Mouse (Mus musculus): ENCODE measurements around the gene Srgap1. TPM values are rescaled to one million over a fixed set of nuclear protein-coding genes. Genes with fewer than 3 reads are reported as not detected.

The Srgap1 gene
- total and polyA plus RNA-seq, 2 experiments from 2014 or later = 20.2 to 27.8 TPM

DNA sequence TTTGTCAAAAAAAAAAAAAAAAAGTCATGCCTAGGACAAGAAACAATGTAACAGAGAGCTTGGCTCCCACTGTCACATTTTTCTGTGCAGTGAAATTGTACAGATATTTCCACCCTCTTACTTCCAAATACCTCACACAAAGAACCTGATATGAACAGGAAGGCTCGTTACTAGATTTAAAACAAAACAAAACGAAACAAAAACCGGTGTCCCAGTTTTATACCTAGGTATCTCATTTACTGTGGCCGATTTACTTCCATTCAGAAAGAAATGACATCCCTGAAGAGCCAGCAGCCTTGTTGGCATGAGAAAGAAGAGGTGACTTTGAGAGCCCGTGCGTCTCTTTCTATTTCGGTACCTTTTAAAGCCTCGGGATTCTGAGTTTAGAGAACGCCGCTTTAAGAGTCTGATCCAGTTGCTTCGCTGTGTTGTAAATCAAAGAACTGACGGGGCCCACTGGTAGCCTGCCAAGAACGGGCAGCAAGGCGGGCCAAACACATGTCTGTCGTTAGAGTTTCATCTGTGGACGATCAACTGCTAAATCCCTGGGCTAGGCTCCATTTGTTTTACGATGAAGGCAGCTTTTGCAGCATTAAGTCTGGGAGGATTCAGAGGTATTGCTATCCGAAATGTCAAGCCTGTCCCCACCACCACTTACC, 210.5 kb downstream of the Srgap1 start:
- peak overlapping the region; percentile 31; the same call in 1 of the 2 replicates for H3K9ac ChIP-seq
- TF ChIP-seq CTCF (IDR thresholded peaks at IDR 0.05; ENCODE audit: low read depth) = no peak
- DNase-seq (peak; percentile 86), ATAC-seq (peak; percentile 66)
- peaks cover 10% of the 10 kb centered on the region for H3K4me1 ChIP-seq (ENCODE audit: insufficient read depth)
- peaks cover 15% of the 10 kb centered on the region for H3K36me3 ChIP-seq (ENCODE audit: insufficient read depth)
- H3K27ac ChIP-seq (ENCODE audit: low read depth, low read length) = peak overlapping the region; percentile 82
- H3K4me3 ChIP-seq (ENCODE audit: low read depth, low read length) = peak overlapping the region; percentile 14
- no peaks in the 10 kb centered on the region for H3K9me3 ChIP-seq (ENCODE audit: low read length)
- 20% methylated on average over 18 of the region's 18 CpGs for WGBS
- peak overlapping the region; percentile 38 for H3K4me2 ChIP-seq (ENCODE audit: low read depth)
- H3K27me3 ChIP-seq (ENCODE audit: insufficient read depth, low read length) = no peaks in the 10 kb centered on the region

DNA sequence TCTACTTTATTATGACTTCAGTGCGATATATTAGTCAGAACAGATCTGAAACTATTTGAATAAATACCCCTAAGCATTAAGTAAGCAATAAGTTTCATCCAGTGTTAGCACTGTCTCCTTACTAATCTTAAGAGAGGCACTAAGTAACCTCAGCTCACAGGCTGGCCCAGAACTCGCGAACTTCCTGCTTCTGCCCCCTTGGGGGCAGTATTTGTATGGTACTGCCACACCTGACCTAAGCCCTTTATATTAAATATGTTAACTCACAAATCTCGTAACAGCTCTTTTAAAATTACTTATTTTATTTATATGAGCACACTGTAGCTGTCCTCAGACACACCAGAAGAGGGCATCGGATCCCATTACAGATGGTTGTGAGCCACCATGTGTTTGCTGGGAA, 213.7 kb downstream of the Srgap1 start:
- Histone ChIP-seq H3K36me3 (ENCODE audit: insufficient read depth) (no peaks in the 10 kb centered on the region; the same call in 1 of the 2 replicates), H3K4me2 (ENCODE audit: low read depth) (no peak overlapping the region), H3K27ac (ENCODE audit: low read depth, low read length) (no peak overlapping the region), H3K4me1 (ENCODE audit: insufficient read depth) (peaks cover 10% of the 10 kb centered on the region), H3K9ac (no peak overlapping the region), H3K27me3 (ENCODE audit: insufficient read depth, low read length) (no peaks in the 10 kb centered on the region), H3K4me3 (ENCODE audit: low read depth, low read length) (no peak overlapping the region), H3K9me3 (ENCODE audit: low read length) (no peaks in the 10 kb centered on the region)
- ATAC-seq (no peak), DNase-seq (no peak)
- 0 out of 2 replicates have a peak, but pooled peaks have one; percentile 21 for TF ChIP-seq CTCF (IDR thresholded peaks at IDR 0.05; ENCODE audit: low read depth)
- 88% methylated on average over 5 of the region's 5 CpGs for WGBS

DNA sequence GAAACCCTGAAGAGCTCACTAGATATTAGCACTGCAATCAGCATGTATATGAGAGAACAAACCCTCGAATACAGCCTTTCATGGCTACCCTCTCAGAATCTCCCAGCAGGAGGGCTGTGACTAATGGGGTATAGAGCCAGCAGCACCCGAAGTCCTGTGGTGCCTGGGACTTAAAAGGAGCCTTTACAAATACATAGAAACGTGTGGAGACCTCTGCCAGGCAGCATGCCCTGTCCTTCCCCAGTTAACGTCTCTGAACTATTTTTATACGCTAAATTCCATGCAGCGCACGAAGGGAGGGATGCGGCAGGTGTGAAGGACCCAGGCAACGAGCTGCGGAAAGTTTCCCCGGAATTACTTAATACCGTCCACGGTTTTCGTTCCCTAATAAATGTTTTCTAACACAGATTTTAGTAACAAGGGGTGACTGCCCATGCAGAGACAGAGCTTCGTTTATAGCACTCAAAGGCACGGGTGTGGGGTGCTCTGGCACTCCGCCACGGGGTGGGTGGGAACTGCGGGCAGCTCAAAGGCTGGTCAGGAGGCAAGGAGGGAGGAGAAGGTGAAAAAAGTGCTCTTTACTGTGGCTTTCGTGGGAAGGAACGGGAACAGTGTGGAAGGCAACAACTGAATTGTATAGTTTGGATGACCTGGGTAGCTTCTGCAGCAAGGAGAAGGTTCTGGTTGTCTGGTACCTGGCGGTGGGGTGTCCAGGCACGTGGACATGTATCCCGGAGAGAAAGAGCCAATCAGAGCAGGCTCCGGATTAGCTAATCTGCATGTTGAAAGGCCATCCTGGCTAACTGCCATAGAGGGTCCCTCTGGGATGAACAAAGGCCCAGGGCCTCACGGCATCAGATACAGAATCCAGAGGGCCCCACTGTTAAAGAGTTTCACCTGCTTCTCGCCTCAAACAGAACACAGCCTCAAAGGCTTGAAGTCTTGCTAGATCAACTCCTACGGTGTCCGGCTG, 216.5 kb downstream of the Srgap1 start:
- peak; percentile 14 for DNase-seq
- 32% methylated on average over 29 of the region's 29 CpGs for WGBS
- ATAC-seq = peak; percentile 18
- H3K4me1 ChIP-seq (ENCODE audit: insufficient read depth) = no peaks in the 10 kb centered on the region
- no peaks in the 10 kb centered on the region for H3K9me3 ChIP-seq (ENCODE audit: low read length)
- no peak overlapping the region for H3K9ac ChIP-seq
- no peak overlapping the region for H3K4me3 ChIP-seq (ENCODE audit: low read depth, low read length)
- no peak for TF ChIP-seq CTCF (IDR thresholded peaks at IDR 0.05; ENCODE audit: low read depth)
- H3K4me2 ChIP-seq (ENCODE audit: low read depth) = peak overlapping the region; percentile 4; the same call in 1 of the 2 replicates
- peaks cover 2% of the 10 kb centered on the region; the same call in 1 of the 2 replicates for H3K36me3 ChIP-seq (ENCODE audit: insufficient read depth)
- no peak overlapping the region for H3K27ac ChIP-seq (ENCODE audit: low read depth, low read length)
- no peaks in the 10 kb centered on the region for H3K27me3 ChIP-seq (ENCODE audit: insufficient read depth, low read length)

DNA sequence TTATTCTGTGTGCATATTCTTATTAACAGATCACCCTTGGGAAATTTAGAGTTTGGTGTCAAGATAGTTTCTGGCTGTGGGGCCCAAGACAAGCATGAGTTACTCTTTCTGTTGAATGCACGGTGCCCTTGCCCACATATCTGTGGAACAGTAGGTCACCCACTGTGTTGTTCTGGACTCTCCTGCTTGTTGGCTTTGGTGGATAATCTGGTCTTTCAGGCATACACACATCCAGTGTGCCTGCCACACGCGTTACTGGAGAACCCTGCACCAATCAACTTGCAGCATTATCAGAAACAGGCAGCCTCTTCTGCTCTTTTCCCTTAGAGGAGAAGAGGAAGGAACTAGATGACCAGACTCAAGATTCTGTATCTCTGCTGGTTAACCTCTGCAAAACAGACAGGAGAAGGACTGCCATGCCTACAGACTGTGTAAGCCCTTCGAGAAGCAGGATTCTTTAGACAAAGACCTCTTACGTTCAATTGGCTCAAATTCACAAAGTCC, 217.3 kb downstream of the Srgap1 start:
- H3K4me2 ChIP-seq (ENCODE audit: low read depth) = no peak overlapping the region
- 45% methylated on average over 5 of the region's 5 CpGs for WGBS
- peaks cover 10% of the 10 kb centered on the region for H3K36me3 ChIP-seq (ENCODE audit: insufficient read depth)
- no peak overlapping the region for H3K27ac ChIP-seq (ENCODE audit: low read depth, low read length)
- H3K4me3 ChIP-seq (ENCODE audit: low read depth, low read length) = no peak overlapping the region
- no peaks in the 10 kb centered on the region for H3K9me3 ChIP-seq (ENCODE audit: low read length)
- TF ChIP-seq CTCF (IDR thresholded peaks at IDR 0.05; ENCODE audit: low read depth) = no peak
- H3K27me3 ChIP-seq (ENCODE audit: insufficient read depth, low read length) = no peaks in the 10 kb centered on the region
- no peaks in the 10 kb centered on the region for H3K4me1 ChIP-seq (ENCODE audit: insufficient read depth)
- DNase-seq (no peak), ATAC-seq (no peak)
- H3K9ac ChIP-seq = no peak overlapping the region

DNA sequence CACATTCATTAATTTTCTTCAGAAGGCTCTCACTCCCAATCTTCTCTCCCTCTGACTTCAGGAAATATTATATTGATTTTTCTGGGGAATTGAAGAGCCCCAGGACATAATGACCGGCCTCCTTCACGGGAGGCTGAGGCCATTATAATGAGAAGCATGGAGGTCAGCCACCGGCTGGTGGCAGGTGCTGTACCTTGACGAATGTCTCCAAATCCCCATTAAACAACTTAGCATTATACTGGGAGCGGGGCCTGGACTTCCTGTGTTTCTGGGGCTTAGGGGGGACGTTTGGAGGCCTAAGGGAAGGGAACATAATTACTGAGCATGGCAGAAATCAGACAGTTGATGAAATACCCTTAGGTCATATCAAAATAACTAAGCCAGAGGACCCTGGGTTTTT, 218.1 kb downstream of the Srgap1 start:
- Histone ChIP-seq H3K9ac (no peak overlapping the region), H3K27me3 (ENCODE audit: insufficient read depth, low read length) (no peaks in the 10 kb centered on the region), H3K9me3 (ENCODE audit: low read length) (no peaks in the 10 kb centered on the region), H3K36me3 (ENCODE audit: insufficient read depth) (peaks cover 17% of the 10 kb centered on the region), H3K27ac (ENCODE audit: low read depth, low read length) (no peak overlapping the region), H3K4me3 (ENCODE audit: low read depth, low read length) (no peak overlapping the region), H3K4me1 (ENCODE audit: insufficient read depth) (no peaks in the 10 kb centered on the region), H3K4me2 (ENCODE audit: low read depth) (no peak overlapping the region)
- WGBS = 53% methylated on average over 6 of the region's 6 CpGs
- no peak for ATAC-seq
- TF ChIP-seq CTCF (IDR thresholded peaks at IDR 0.05; ENCODE audit: low read depth) = no peak
- no peak for DNase-seq

DNA sequence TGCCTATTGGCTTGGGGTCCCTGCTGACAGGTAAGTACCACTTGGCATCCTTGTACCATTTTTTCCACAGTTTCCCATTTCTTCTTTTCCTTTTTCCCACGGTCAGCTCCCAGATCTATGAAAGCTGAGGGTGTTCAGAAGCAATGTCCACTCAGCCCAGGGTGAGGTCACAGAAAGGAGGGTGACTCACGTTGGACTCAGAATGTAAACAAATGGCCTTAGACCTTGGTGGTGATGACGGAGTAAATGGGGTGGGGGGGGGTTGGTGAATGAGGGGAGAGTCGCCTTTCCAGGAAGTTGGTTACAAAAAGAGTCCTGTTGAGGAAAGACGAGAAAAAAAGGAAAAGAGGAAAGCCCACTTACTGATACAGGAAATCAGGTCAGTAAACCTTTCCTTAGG, 224.4 kb downstream of the Srgap1 start:
- DNase-seq (no peak), ATAC-seq (no peak)
- peaks cover 54% of the 10 kb centered on the region for H3K36me3 ChIP-seq (ENCODE audit: insufficient read depth)
- no peak overlapping the region for H3K27ac ChIP-seq (ENCODE audit: low read depth, low read length)
- H3K9me3 ChIP-seq (ENCODE audit: low read length) = no peaks in the 10 kb centered on the region
- H3K4me2 ChIP-seq (ENCODE audit: low read depth) = no peak overlapping the region
- TF ChIP-seq CTCF (IDR thresholded peaks at IDR 0.05; ENCODE audit: low read depth) = no peak
- no peak overlapping the region for H3K9ac ChIP-seq
- 73% methylated on average over 5 of the region's 5 CpGs for WGBS
- no peaks in the 10 kb centered on the region for H3K27me3 ChIP-seq (ENCODE audit: insufficient read depth, low read length)
- no peaks in the 10 kb centered on the region for H3K4me1 ChIP-seq (ENCODE audit: insufficient read depth)
- H3K4me3 ChIP-seq (ENCODE audit: low read depth, low read length) = no peak overlapping the region

Measured in forebrain, postnatal 0 days (tissue).